Mouse (Mus musculus): ENCODE data around the gene Ehmt2. TPM values are rescaled to one million over a fixed set of nuclear protein-coding genes. Genes with fewer than 3 reads are reported as not detected.

Ehmt2 gene
- total and polyA plus RNA-seq, 2 experiments from 2014 or later = 61.8 to 302 TPM

- H3K27ac ChIP-seq (ENCODE audit: low read depth, low read length) = no peak overlapping the region
- H3K4me3 ChIP-seq (ENCODE audit: low read depth, low read length) = peak overlapping the region; percentile 42; the same call in 1 of the 2 replicates
- no peaks in the 10 kb centered on the region for H3K9me3 ChIP-seq (ENCODE audit: low read length)
- H3K27me3 ChIP-seq (ENCODE audit: insufficient read depth, low read length) = peaks cover 3% of the 10 kb centered on the region
- WGBS = 12% methylated on average over 12 of the region's 12 CpGs
- TF ChIP-seq CTCF (IDR thresholded peaks at IDR 0.05; ENCODE audit: low read depth) = no peak
- H3K4me1 ChIP-seq (ENCODE audit: insufficient read depth) = no peaks in the 10 kb centered on the region
- no peak overlapping the region for H3K9ac ChIP-seq
- DNase-seq (no peak), ATAC-seq (no peak)
- H3K36me3 ChIP-seq (ENCODE audit: insufficient read depth) = no peaks in the 10 kb centered on the region
- H3K4me2 ChIP-seq (ENCODE audit: low read depth) = peak overlapping the region; percentile 62
Observed at GRCm38 (mm10) chr17:34959881-34960515, 61.7 kb downstream of the Ehmt2 start.

GRCm38 (mm10) chr17:34960702-34961493, 62.6 kb downstream of the Ehmt2 start:
- Histone ChIP-seq H3K36me3 (ENCODE audit: insufficient read depth) (no peaks in the 10 kb centered on the region), H3K9ac (no peak overlapping the region), H3K4me1 (ENCODE audit: insufficient read depth) (no peaks in the 10 kb centered on the region), H3K4me3 (ENCODE audit: low read depth, low read length) (no peak overlapping the region), H3K27me3 (ENCODE audit: insufficient read depth, low read length) (peaks cover 3% of the 10 kb centered on the region), H3K27ac (ENCODE audit: low read depth, low read length) (no peak overlapping the region), H3K4me2 (ENCODE audit: low read depth) (no peak overlapping the region), H3K9me3 (ENCODE audit: low read length) (no peaks in the 10 kb centered on the region)
- DNase-seq (no peak), ATAC-seq (no peak)
- no peak for TF ChIP-seq CTCF (IDR thresholded peaks at IDR 0.05; ENCODE audit: low read depth)

DNA sequence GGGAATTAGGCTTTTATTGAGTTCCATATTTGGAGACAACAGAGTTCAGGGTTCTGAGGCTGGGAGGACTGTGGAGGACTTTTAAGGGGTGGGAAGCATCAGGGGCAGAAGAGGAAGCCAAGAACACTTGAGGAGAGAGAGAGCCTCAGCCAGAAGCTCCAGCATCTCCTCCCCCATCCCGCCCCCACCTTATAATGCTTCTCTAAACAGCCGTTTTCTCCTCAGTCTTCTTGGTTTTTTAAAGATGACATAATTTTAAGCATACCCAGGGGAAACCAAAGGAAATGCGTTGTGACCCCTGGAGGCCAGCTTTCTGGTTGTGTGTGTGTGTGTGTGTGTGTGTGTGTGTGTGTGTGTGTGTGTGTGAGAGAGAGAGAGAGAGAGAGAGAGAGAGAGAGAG, 63.9 kb downstream of the Ehmt2 start:
- Histone ChIP-seq H3K36me3 (ENCODE audit: insufficient read depth) (no peaks in the 10 kb centered on the region), H3K4me2 (ENCODE audit: low read depth) (no peak overlapping the region), H3K27me3 (ENCODE audit: insufficient read depth, low read length) (peaks cover 3% of the 10 kb centered on the region), H3K4me1 (ENCODE audit: insufficient read depth) (no peaks in the 10 kb centered on the region), H3K9me3 (ENCODE audit: low read length) (no peaks in the 10 kb centered on the region), H3K27ac (ENCODE audit: low read depth, low read length) (no peak overlapping the region), H3K9ac (no peak overlapping the region), H3K4me3 (ENCODE audit: low read depth, low read length) (no peak overlapping the region)
- ATAC-seq (no peak), DNase-seq (no peak)
- WGBS = 39% methylated on average over 3 of the region's 3 CpGs
- no peak for TF ChIP-seq CTCF (IDR thresholded peaks at IDR 0.05; ENCODE audit: low read depth)

DNA sequence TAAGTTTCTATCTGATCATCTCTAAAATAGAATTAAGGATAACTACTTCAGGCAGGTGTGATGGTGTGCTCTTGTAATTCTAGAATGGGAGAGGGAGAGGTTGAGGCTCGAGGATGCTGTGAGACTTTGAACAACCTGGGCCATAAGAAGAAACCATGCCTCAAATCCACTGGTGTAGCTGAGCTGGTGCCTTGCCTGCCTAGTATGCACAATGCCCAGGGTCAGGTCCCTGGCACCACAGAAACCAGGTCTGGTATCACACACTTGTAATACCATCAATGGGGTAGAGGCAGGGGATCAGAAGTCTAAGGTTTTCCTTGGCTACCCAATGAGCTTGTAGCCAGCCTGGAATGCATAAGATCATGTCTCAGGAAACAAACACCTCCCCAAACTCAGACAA, 64.6 kb downstream of the Ehmt2 start:
- no peaks in the 10 kb centered on the region for H3K4me1 ChIP-seq (ENCODE audit: insufficient read depth)
- 40% methylated on average over 1 of the region's 1 CpGs for WGBS
- ATAC-seq = no peak

More for the DNA sequence above, 64.6 kb downstream of the Ehmt2 start:
- Histone ChIP-seq H3K27me3 (ENCODE audit: insufficient read depth, low read length) (peaks cover 3% of the 10 kb centered on the region), H3K9ac (no peak overlapping the region), H3K4me3 (ENCODE audit: low read depth, low read length) (no peak overlapping the region), H3K36me3 (ENCODE audit: insufficient read depth) (no peaks in the 10 kb centered on the region), H3K4me2 (ENCODE audit: low read depth) (no peak overlapping the region), H3K27ac (ENCODE audit: low read depth, low read length) (no peak overlapping the region), H3K9me3 (ENCODE audit: low read length) (no peaks in the 10 kb centered on the region)
- TF ChIP-seq CTCF (IDR thresholded peaks at IDR 0.05; ENCODE audit: low read depth) = no peak
- no peak for DNase-seq

Small RNA genes within 50 kb of the gene (microRNA-seq; reads per million reads assigned to microRNA genes)
- gene Mir6972 = 0 to 0.39 reads per million in 2 experiments

Other genes starting within 250 kb of the Ehmt2 start
Only the 30 nearest of the 37 such genes appear.
- gene C4b, start 154.6 kb upstream of the Ehmt2 start, total RNA-seq (2014; rRNA removed) = 1.5 and 1.6 TPM in 2 replicates
- gene C4b, start 154.6 kb upstream of the Ehmt2 start, polyA plus RNA-seq (2015; fragmentation: Nextera tagmentation; extraction: Ambion mirVana) = 0.59 and 0.75 TPM in 2 replicates
- gene Cyp21a1, start 93.9 kb upstream of the Ehmt2 start, total RNA-seq (2014; rRNA removed) = not detected in 2 replicates
- gene Cyp21a1, start 93.9 kb upstream of the Ehmt2 start, polyA plus RNA-seq (2015; fragmentation: Nextera tagmentation; extraction: Ambion mirVana) = not detected in 2 replicates
- gene Stk19, start 61.5 kb upstream of the Ehmt2 start, total RNA-seq (2014; rRNA removed) = 41.9 and 55.6 TPM in 2 replicates
- gene Stk19, start 61.5 kb upstream of the Ehmt2 start, polyA plus RNA-seq (2015; fragmentation: Nextera tagmentation; extraction: Ambion mirVana) = 55.7 and 61.1 TPM in 2 replicates
- 40.0 and 46.0 TPM in 2 replicates for gene Dxo, start 61.5 kb upstream of the Ehmt2 start, total RNA-seq (2014; rRNA removed)
- 56.0 and 57.8 TPM in 2 replicates for gene Dxo, start 61.5 kb upstream of the Ehmt2 start, polyA plus RNA-seq (2015; fragmentation: Nextera tagmentation; extraction: Ambion mirVana)
- 91.8 and 97.7 TPM in 2 replicates for gene Skiv2l, start 48.3 kb upstream of the Ehmt2 start, total RNA-seq (2014; rRNA removed)
- gene Skiv2l, start 48.3 kb upstream of the Ehmt2 start, polyA plus RNA-seq (2015; fragmentation: Nextera tagmentation; extraction: Ambion mirVana) = 36.9 and 42.8 TPM in 2 replicates
- 32.0 and 56.2 TPM in 2 replicates for gene Nelfe, start 48.1 kb upstream of the Ehmt2 start, total RNA-seq (2014; rRNA removed)
- 49.6 and 54.6 TPM in 2 replicates for gene Nelfe, start 48.1 kb upstream of the Ehmt2 start, polyA plus RNA-seq (2015; fragmentation: Nextera tagmentation; extraction: Ambion mirVana)
- 0.67 and 1.4 TPM in 2 replicates for gene Cfb, start 36.0 kb upstream of the Ehmt2 start, total RNA-seq (2014; rRNA removed)
- gene Cfb, start 36.0 kb upstream of the Ehmt2 start, polyA plus RNA-seq (2015; fragmentation: Nextera tagmentation; extraction: Ambion mirVana) = 1.0 and 1.7 TPM in 2 replicates
- 25.2 and 32.6 TPM in 2 replicates for gene Zbtb12, start 19.0 kb upstream of the Ehmt2 start, total RNA-seq (2014; rRNA removed)
- gene Zbtb12, start 19.0 kb upstream of the Ehmt2 start, polyA plus RNA-seq (2015; fragmentation: Nextera tagmentation; extraction: Ambion mirVana) = 5.3 and 7.7 TPM in 2 replicates
- gene Gm20547, start 16.4 kb upstream of the Ehmt2 start, total RNA-seq (2014; rRNA removed) = not detected in 2 replicates
- not detected in 2 replicates for gene Gm20547, start 16.4 kb upstream of the Ehmt2 start, polyA plus RNA-seq (2015; fragmentation: Nextera tagmentation; extraction: Ambion mirVana)
- 2.6 and 6.1 TPM in 2 replicates for gene C2, start 204 bp upstream of the Ehmt2 start, total RNA-seq (2014; rRNA removed)
- 3.0 and 3.5 TPM in 2 replicates for gene C2, start 204 bp upstream of the Ehmt2 start, polyA plus RNA-seq (2015; fragmentation: Nextera tagmentation; extraction: Ambion mirVana)
- not detected in 2 replicates for gene Slc44a4, start 16.0 kb downstream of the Ehmt2 start, total RNA-seq (2014; rRNA removed)
- gene Slc44a4, start 16.0 kb downstream of the Ehmt2 start, polyA plus RNA-seq (2015; fragmentation: Nextera tagmentation; extraction: Ambion mirVana) = 0.06 TPM in 1 of 2 replicates, not detected in the other
- gene Neu1, start 32.8 kb downstream of the Ehmt2 start, total RNA-seq (2014; rRNA removed) = 36.7 and 36.8 TPM in 2 replicates
- gene Neu1, start 32.8 kb downstream of the Ehmt2 start, polyA plus RNA-seq (2015; fragmentation: Nextera tagmentation; extraction: Ambion mirVana) = 33.5 and 34.5 TPM in 2 replicates
- 5.2 and 8.1 TPM in 2 replicates for gene Hspa1b, start 60.8 kb downstream of the Ehmt2 start, total RNA-seq (2014; rRNA removed)
- 0.42 and 0.52 TPM in 2 replicates for gene Hspa1b, start 60.8 kb downstream of the Ehmt2 start, polyA plus RNA-seq (2015; fragmentation: Nextera tagmentation; extraction: Ambion mirVana)
- gene Gm20481, start 71.4 kb downstream of the Ehmt2 start, total RNA-seq (2014; rRNA removed) = not detected in 2 replicates
- gene Gm20481, start 71.4 kb downstream of the Ehmt2 start, polyA plus RNA-seq (2015; fragmentation: Nextera tagmentation; extraction: Ambion mirVana) = not detected in 2 replicates
- 7.9 and 13.8 TPM in 2 replicates for gene Hspa1a, start 73.7 kb downstream of the Ehmt2 start, total RNA-seq (2014; rRNA removed)
- gene Hspa1a, start 73.7 kb downstream of the Ehmt2 start, polyA plus RNA-seq (2015; fragmentation: Nextera tagmentation; extraction: Ambion mirVana) = 7.6 and 8.5 TPM in 2 replicates
- gene Hspa1l, start 74.2 kb downstream of the Ehmt2 start, total RNA-seq (2014; rRNA removed) = 0.24 and 0.46 TPM in 2 replicates
- gene Hspa1l, start 74.2 kb downstream of the Ehmt2 start, polyA plus RNA-seq (2015; fragmentation: Nextera tagmentation; extraction: Ambion mirVana) = 0.36 and 0.50 TPM in 2 replicates
- 29.1 and 38.9 TPM in 2 replicates for gene Lsm2, start 83.4 kb downstream of the Ehmt2 start, total RNA-seq (2014; rRNA removed)
- gene Lsm2, start 83.4 kb downstream of the Ehmt2 start, polyA plus RNA-seq (2015; fragmentation: Nextera tagmentation; extraction: Ambion mirVana) = 111 and 120 TPM in 2 replicates
- gene Vars, start 102.5 kb downstream of the Ehmt2 start, total RNA-seq (2014; rRNA removed) = 84.4 and 93.4 TPM in 2 replicates
- gene Vars, start 102.5 kb downstream of the Ehmt2 start, polyA plus RNA-seq (2015; fragmentation: Nextera tagmentation; extraction: Ambion mirVana) = 36.7 and 45.4 TPM in 2 replicates
- gene Vwa7, start 118.1 kb downstream of the Ehmt2 start, total RNA-seq (2014; rRNA removed) = 0.14 and 0.31 TPM in 2 replicates
- gene Vwa7, start 118.1 kb downstream of the Ehmt2 start, polyA plus RNA-seq (2015; fragmentation: Nextera tagmentation; extraction: Ambion mirVana) = 0.08 TPM in 1 of 2 replicates, not detected in the other
- 2.2 and 2.7 TPM in 2 replicates for gene Sapcd1, start 129.5 kb downstream of the Ehmt2 start, total RNA-seq (2014; rRNA removed)
- 1.6 TPM in 2 replicates for gene Sapcd1, start 129.5 kb downstream of the Ehmt2 start, polyA plus RNA-seq (2015; fragmentation: Nextera tagmentation; extraction: Ambion mirVana)
- 1.3 and 2.2 TPM in 2 replicates for gene Msh5, start 148.3 kb downstream of the Ehmt2 start, total RNA-seq (2014; rRNA removed)
- 1.1 and 1.3 TPM in 2 replicates for gene Msh5, start 148.3 kb downstream of the Ehmt2 start, polyA plus RNA-seq (2015; fragmentation: Nextera tagmentation; extraction: Ambion mirVana)
- gene Clic1, start 151.5 kb downstream of the Ehmt2 start, total RNA-seq (2014; rRNA removed) = 26.8 and 29.3 TPM in 2 replicates
- 47.9 and 50.5 TPM in 2 replicates for gene Clic1, start 151.5 kb downstream of the Ehmt2 start, polyA plus RNA-seq (2015; fragmentation: Nextera tagmentation; extraction: Ambion mirVana)
- gene Ddah2, start 160.6 kb downstream of the Ehmt2 start, total RNA-seq (2014; rRNA removed) = 167 and 220 TPM in 2 replicates
- 261 and 299 TPM in 2 replicates for gene Ddah2, start 160.6 kb downstream of the Ehmt2 start, polyA plus RNA-seq (2015; fragmentation: Nextera tagmentation; extraction: Ambion mirVana)
- not detected in 2 replicates for gene Ly6g6c, start 166.9 kb downstream of the Ehmt2 start, total RNA-seq (2014; rRNA removed)
- not detected in 2 replicates for gene Ly6g6c, start 166.9 kb downstream of the Ehmt2 start, polyA plus RNA-seq (2015; fragmentation: Nextera tagmentation; extraction: Ambion mirVana)
- gene Mpig6b, start 167.7 kb downstream of the Ehmt2 start, total RNA-seq (2014; rRNA removed) = not detected in 2 replicates
- 0.08 TPM in 2 replicates for gene Mpig6b, start 167.7 kb downstream of the Ehmt2 start, polyA plus RNA-seq (2015; fragmentation: Nextera tagmentation; extraction: Ambion mirVana)
- 0.38 and 3.9 TPM in 2 replicates for gene Ly6g6e, start 178.4 kb downstream of the Ehmt2 start, total RNA-seq (2014; rRNA removed)
- gene Ly6g6e, start 178.4 kb downstream of the Ehmt2 start, polyA plus RNA-seq (2015; fragmentation: Nextera tagmentation; extraction: Ambion mirVana) = 2.9 and 3.9 TPM in 2 replicates
- 3.8 TPM in 1 of 2 replicates, not detected in the other for gene Ly6g6d, start 179.6 kb downstream of the Ehmt2 start, total RNA-seq (2014; rRNA removed)
- gene Ly6g6d, start 179.6 kb downstream of the Ehmt2 start, polyA plus RNA-seq (2015; fragmentation: Nextera tagmentation; extraction: Ambion mirVana) = 1.2 and 1.6 TPM in 2 replicates
- 0.23 TPM in 1 of 2 replicates, not detected in the other for gene Ly6g6f, start 187.1 kb downstream of the Ehmt2 start, total RNA-seq (2014; rRNA removed)
- gene Ly6g6f, start 187.1 kb downstream of the Ehmt2 start, polyA plus RNA-seq (2015; fragmentation: Nextera tagmentation; extraction: Ambion mirVana) = not detected in 2 replicates
- 139 and 202 TPM in 2 replicates for gene Abhd16a, start 190.8 kb downstream of the Ehmt2 start, total RNA-seq (2014; rRNA removed)
- 92.8 and 96.3 TPM in 2 replicates for gene Abhd16a, start 190.8 kb downstream of the Ehmt2 start, polyA plus RNA-seq (2015; fragmentation: Nextera tagmentation; extraction: Ambion mirVana)
- gene Ly6g5c, start 209.8 kb downstream of the Ehmt2 start, total RNA-seq (2014; rRNA removed) = not detected in 2 replicates
- gene Ly6g5c, start 209.8 kb downstream of the Ehmt2 start, polyA plus RNA-seq (2015; fragmentation: Nextera tagmentation; extraction: Ambion mirVana) = not detected in 2 replicates

All from forebrain, postnatal 0 days (tissue).